Mouse (Mus musculus): ENCODE data around the gene Mcub.

Gene Mcub

GRCm38 (mm10) chr3:129896591-129896990, 73.4 kb downstream of the Mcub start:
- in situ Hi-C loops (cut with MboI, MseI): no loop called here

GRCm38 (mm10) chr3:129893143-129893542, 76.9 kb downstream of the Mcub start:
- in situ Hi-C loops (cut with MboI, MseI): no loop called here

GRCm38 (mm10) chr3:129892003-129892402, 78.0 kb downstream of the Mcub start:
- in situ Hi-C loops (cut with MboI, MseI): no loop called here

- in situ Hi-C loops (cut with MboI, MseI): no loop called here
Observed at GRCm38 (mm10) chr3:129887779-129888517, 82.1 kb downstream of the Mcub start.

- in situ Hi-C loops (cut with MboI, MseI): no loop called here
Observed at GRCm38 (mm10) chr3:129886430-129886829, 83.6 kb downstream of the Mcub start.

- in situ Hi-C loops (cut with MboI, MseI): no loop called here
Observed at GRCm38 (mm10) chr3:129885577-129885976, 84.4 kb downstream of the Mcub start.

GRCm38 (mm10) chr3:129880925-129881593, 88.9 kb downstream of the Mcub start:
- in situ Hi-C loops (cut with MboI, MseI): no loop called here

GRCm38 (mm10) chr3:129879913-129880312, 90.1 kb downstream of the Mcub start:
- in situ Hi-C loops (cut with MboI, MseI): no loop called here

GRCm38 (mm10) chr3:129879131-129879757, 90.8 kb downstream of the Mcub start:
- in situ Hi-C loops (cut with MboI, MseI): no loop called here

GRCm38 (mm10) chr3:129878405-129879021, 91.5 kb downstream of the Mcub start, which contains the start of gene Pla2g12a:
Gene Pla2g12a, plus strand, starts transcription at chr3:129878606.
- in situ Hi-C loops (cut with MboI, MseI): no loop called here

- in situ Hi-C loops (cut with MboI, MseI): no loop called here
Observed at GRCm38 (mm10) chr3:129877327-129877726, 92.7 kb downstream of the Mcub start.
